Mouse (Mus musculus) midbrain, embryonic 13.5 days (tissue): ENCODE results near the gene Olfr974. TPM values are rescaled to one million over a fixed set of nuclear protein-coding genes. Genes with fewer than 3 reads are reported as not detected.
A peak's percentile ranks its signal among the peaks of the same experiment; 100 is the strongest.
"Not testable (repeated sequence)": the region's sequence is repeated elsewhere in the genome, so short reads cannot be mapped to it uniquely, and the experiment has no call there.

ENCODE experiments used
- ATAC-seq: fragments of 200-750 bp; cut with Nextera tagmentation; 2 replicates; pipeline ENCODE4 v1.8.0; 2017; ENCODE audit warnings: mild to moderate bottlenecking, moderate TSS enrichment, moderate library complexity
- H3K27ac ChIP-seq: fragments of 300-500 bp; sonication (generic); 2 replicates; pipeline ENCODE4 v1.5.1; 2015; ENCODE audit warnings: inconsistent platforms, mild to moderate bottlenecking, moderate library complexity
- H3K27me3 ChIP-seq: fragments of 300-500 bp; sonication (generic); 2 replicates; pipeline ENCODE4 v1.6.1; 2015; ENCODE audit warnings: mild to moderate bottlenecking, inconsistent platforms
- H3K36me3 ChIP-seq: fragments of 300-500 bp; sonication (generic); 2 replicates; pipeline ENCODE4 v1.6.1; 2015; ENCODE audit warnings: mild to moderate bottlenecking, inconsistent platforms
- H3K4me1 ChIP-seq: fragments of 300-500 bp; sonication (generic); replicated peaks from 2 replicates; pipeline ENCODE4 v1.6.1; 2015; ENCODE audit warnings: inconsistent platforms
- H3K4me2 ChIP-seq: fragments of 300-500 bp; sonication (generic); replicated peaks from 2 replicates; pipeline ENCODE4 v1.6.1; 2015; ENCODE audit warnings: moderate library complexity, mild to moderate bottlenecking, inconsistent platforms
- H3K4me3 ChIP-seq: fragments of 300-500 bp; sonication (generic); replicated peaks from 2 replicates; pipeline ENCODE4 v1.5.1; 2015; ENCODE audit warnings: mild to moderate bottlenecking, inconsistent platforms
- H3K9ac ChIP-seq: fragments of 300-500 bp; sonication (generic); replicated peaks from 2 replicates; pipeline ENCODE4 v1.6.1; 2015; ENCODE audit warnings: mild to moderate bottlenecking, inconsistent platforms
- H3K9me3 ChIP-seq: fragments of 300-500 bp; sonication (generic); 2 replicates; pipeline ENCODE4 v1.6.1; 2016; ENCODE audit warnings: mild to moderate bottlenecking, inconsistent platforms
- WGBS: fragments of 180-500 bp; shearing (Covaris S2); methylation state at CpG from one replicate; pipeline ENCODE4 v1.1.7; 2015; 5-methylcytosine and 5-hydroxymethylcytosine counted together
- polyA plus RNA-seq: library from polyadenylated mRNA; unstranded; fragments of >200 nt; fragmentation: Nextera tagmentation; extraction: Ambion mirVana; gene quantifications from 2 replicates; pipeline ENCODE4 v1.2.1, GENCODE M21; 2015

Olfr974 gene
- not detected in 2 replicates for polyA plus RNA-seq

- ATAC-seq: no peak
- H3K27me3 ChIP-seq: no peaks in the 10 kb centered on the region
- H3K27ac ChIP-seq: no peak within 1 kb of the TSS
- no peak within 1 kb of the TSS for H3K9ac ChIP-seq
- no peaks in the 10 kb centered on the region for H3K9me3 ChIP-seq
- 81% methylated on average over 1 of the region's 1 CpGs for WGBS
- H3K36me3 ChIP-seq: no peaks in the 10 kb centered on the region
- no peak within 1 kb of the TSS for H3K4me2 ChIP-seq
- no peak within 1 kb of the TSS for H3K4me3 ChIP-seq
- H3K4me1 ChIP-seq: no peaks in the 10 kb centered on the region
Measured at GRCm38 (mm10) chr9:39937201-39937600, at the start of gene Olfr974. Olfr974 (plus strand) TSS chr9:39937501.

- Histone ChIP-seq H3K27ac (no peak overlapping the region), H3K27me3 (no peaks in the 10 kb centered on the region), H3K9ac (no peak overlapping the region), H3K4me1 (no peaks in the 10 kb centered on the region), H3K9me3 (no peaks in the 10 kb centered on the region), H3K4me3 (no peak overlapping the region), H3K4me2 (no peak overlapping the region), H3K36me3 (no peaks in the 10 kb centered on the region)
- ATAC-seq: no peak
- WGBS: 85% methylated on average over 6 of the region's 6 CpGs
Measured at GRCm38 (mm10) chr9:39905106-39905505, 32.2 kb upstream of the Olfr974 start.

- no peaks in the 10 kb centered on the region for H3K4me1 ChIP-seq
- 76% methylated on average over 2 of the region's 2 CpGs for WGBS
- no peak within 1 kb of the TSS for H3K4me2 ChIP-seq
- H3K9ac ChIP-seq: no peak within 1 kb of the TSS
- no peak within 1 kb of the TSS for H3K4me3 ChIP-seq
- H3K27me3 ChIP-seq: no peaks in the 10 kb centered on the region
- H3K9me3 ChIP-seq: no peaks in the 10 kb centered on the region
- no peak within 1 kb of the TSS for H3K27ac ChIP-seq
- no peak for ATAC-seq
- no peaks in the 10 kb centered on the region for H3K36me3 ChIP-seq
Measured at GRCm38 (mm10) chr9:39907036-39907435, 30.3 kb upstream of the Olfr974 start, which contains the start of gene Olfr229. Olfr229 (plus strand) TSS chr9:39907336.

- 87% methylated on average over 3 of the region's 3 CpGs for WGBS
- no peak for ATAC-seq
Measured at GRCm38 (mm10) chr9:39909939-39910338, 27.4 kb upstream of the Olfr974 start.

GRCm38 (mm10) chr9:39927975-39928836, 9.1 kb upstream of the Olfr974 start:
- H3K27ac ChIP-seq, H3K9me3 ChIP-seq, H3K4me1 ChIP-seq, H3K36me3 ChIP-seq, H3K9ac ChIP-seq, H3K4me2 ChIP-seq, H3K27me3 ChIP-seq, H3K4me3 ChIP-seq: not testable (repeated sequence)
- WGBS: no CpG with 5 or more reads among the region's 4 CpGs
- peak; percentile 87 for ATAC-seq

More at GRCm38 (mm10) chr9:39909939-39910338, 27.4 kb upstream of the Olfr974 start:
- H3K36me3 ChIP-seq: no peaks in the 10 kb centered on the region
- no peaks in the 10 kb centered on the region for H3K9me3 ChIP-seq
- no peaks in the 10 kb centered on the region for H3K4me1 ChIP-seq
- H3K27ac ChIP-seq: no peak overlapping the region
- no peak overlapping the region for H3K4me3 ChIP-seq
- no peak overlapping the region for H3K9ac ChIP-seq
- H3K27me3 ChIP-seq: no peaks in the 10 kb centered on the region
- no peak overlapping the region for H3K4me2 ChIP-seq

GRCm38 (mm10) chr9:39928837-39929236, 8.5 kb upstream of the Olfr974 start:
- H3K9me3 ChIP-seq, H3K4me3 ChIP-seq, H3K4me1 ChIP-seq, H3K36me3 ChIP-seq, H3K9ac ChIP-seq, H3K27me3 ChIP-seq, H3K27ac ChIP-seq, ATAC-seq, H3K4me2 ChIP-seq: not testable (repeated sequence)
- WGBS: 49% methylated on average over 1 of the region's 1 CpGs

- H3K27me3 ChIP-seq: no peaks in the 10 kb centered on the region
- ATAC-seq: no peak
- H3K4me1 ChIP-seq: no peaks in the 10 kb centered on the region
- WGBS: 70% methylated on average over 1 of the region's 1 CpGs
- H3K4me3 ChIP-seq: no peak within 1 kb of the TSS
- H3K27ac ChIP-seq: no peak within 1 kb of the TSS
- no peaks in the 10 kb centered on the region for H3K9me3 ChIP-seq
- H3K4me2 ChIP-seq: no peak within 1 kb of the TSS
- H3K36me3 ChIP-seq: no peaks in the 10 kb centered on the region
- H3K9ac ChIP-seq: no peak within 1 kb of the TSS
Measured at GRCm38 (mm10) chr9:39951946-39952345, 14.6 kb downstream of the Olfr974 start, which contains the start of gene Olfr975. Olfr975 (minus strand) TSS chr9:39952046.

GRCm38 (mm10) chr9:39961033-39961432, 23.7 kb downstream of the Olfr974 start, which contains the start of gene Olfr976:
Olfr976 (minus strand) TSS chr9:39961133.
- not testable (repeated sequence) for H3K4me3 ChIP-seq, ATAC-seq, H3K36me3 ChIP-seq, H3K4me2 ChIP-seq, H3K27me3 ChIP-seq, H3K9ac ChIP-seq, H3K4me1 ChIP-seq, H3K9me3 ChIP-seq, H3K27ac ChIP-seq
- 87% methylated on average over 8 of the region's 9 CpGs for WGBS

GRCm38 (mm10) chr9:39976581-39977145, 39.4 kb downstream of the Olfr974 start:
- not testable (repeated sequence) for H3K27me3 ChIP-seq, H3K4me3 ChIP-seq, H3K27ac ChIP-seq, H3K36me3 ChIP-seq, H3K9ac ChIP-seq, ATAC-seq, H3K9me3 ChIP-seq, H3K4me1 ChIP-seq, H3K4me2 ChIP-seq
- WGBS: 83% methylated on average over 1 of the region's 1 CpGs

- Histone ChIP-seq H3K27ac (no peak within 1 kb of the TSS), H3K4me3 (no peak within 1 kb of the TSS), H3K36me3 (no peaks in the 10 kb centered on the region), H3K27me3 (no peaks in the 10 kb centered on the region), H3K4me1 (no peaks in the 10 kb centered on the region), H3K9me3 (no peaks in the 10 kb centered on the region), H3K9ac (no peak within 1 kb of the TSS), H3K4me2 (no peak within 1 kb of the TSS)
- WGBS: 79% methylated on average over 2 of the region's 2 CpGs
- no peak for ATAC-seq
Measured at GRCm38 (mm10) chr9:39991813-39992212, 54.5 kb downstream of the Olfr974 start, which contains the start of gene Olfr978. Olfr978 (plus strand) TSS chr9:39992113.
